Mouse (Mus musculus) erythroblast, adult 5-6 weeks (primary cell): ENCODE results near the gene Fam24a. TPM values are rescaled to one million over a fixed set of nuclear protein-coding genes. Genes with fewer than 3 reads are reported as not detected.

Experiments used
- ATAC-seq: replicated peaks from 2 replicates; pipeline ENCODE4 v1.8.0; 2016; ENCODE audit warnings: moderate number of reproducible peaks, mild to moderate bottlenecking, moderate TSS enrichment, inconsistent platforms; ENCODE audit not compliant: poor library complexity, low FRiP score, severe bottlenecking
- total RNA-seq, 2 experiments: library from RNA; stranded (forward) in 1 of 2; stranded (reverse) in 1 of 2; fragments of 150-400 nt in 1 of 2; fragments of 200-764, 138-1000 nt in 1 of 2; gene quantifications; 2 replicates each; pipeline versions ENCODE4 v1.2.3 to v1.2.4; 2015 to 2017; ENCODE audit warnings: low replicate concordance in 2 of 2

Fam24a gene
- total RNA-seq, 2 experiments from 2014 or later, result not detected

DNA sequence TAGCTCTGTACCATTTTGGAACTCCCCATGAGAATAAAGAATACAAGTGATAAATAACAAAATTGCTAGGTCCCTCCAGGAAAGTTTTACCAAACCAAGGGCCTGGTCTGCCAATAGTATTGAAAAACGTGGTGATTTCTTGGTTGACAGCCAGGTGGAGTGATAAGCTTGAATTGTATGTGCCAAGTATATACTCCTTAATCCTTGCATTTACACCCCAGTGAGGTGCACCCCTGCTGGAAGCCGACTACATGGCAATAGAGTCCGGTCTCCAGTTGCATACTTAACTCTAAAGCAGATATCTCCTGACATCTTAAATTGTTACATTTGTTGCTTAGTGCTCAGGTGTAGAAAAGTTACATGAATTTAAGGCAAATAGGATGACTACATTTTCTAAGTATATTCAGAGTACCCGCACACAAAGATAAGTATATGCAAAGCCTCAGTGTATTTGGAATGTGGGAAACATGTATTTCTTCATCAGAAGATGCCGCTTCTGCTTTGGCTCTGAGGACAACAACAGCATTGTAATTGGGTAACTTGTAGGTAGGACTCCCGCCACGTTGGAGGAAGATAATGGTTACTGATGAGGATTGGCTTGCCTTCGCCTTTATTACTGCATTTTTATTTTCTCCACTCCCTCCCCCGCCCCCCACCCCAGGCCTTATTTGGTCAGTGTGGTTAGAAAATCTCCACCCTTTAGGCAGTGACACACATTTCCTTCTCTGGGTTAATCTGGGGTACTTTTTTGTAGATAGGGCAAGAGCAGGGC, 38.4 kb downstream of the Fam24a start:
- no peak for ATAC-seq

Other genes starting within 250 kb of the Fam24a start
- gene 4933402N03Rik, start 187.6 kb upstream of the Fam24a start, total RNA-seq (2015; ENCODE audit: low replicate concordance), result not detected in 2 replicates
- not detected in 2 replicates for gene 4933402N03Rik, start 187.6 kb upstream of the Fam24a start, total RNA-seq (2017; ENCODE audit: low replicate concordance)
- gene 5430419D17Rik, start 159.5 kb upstream of the Fam24a start, total RNA-seq (2015; ENCODE audit: low replicate concordance), result not detected in 2 replicates
- gene 5430419D17Rik, start 159.5 kb upstream of the Fam24a start, total RNA-seq (2017; ENCODE audit: low replicate concordance), result not detected in 2 replicates
- not detected in 2 replicates for gene Cuzd1, start 11.6 kb upstream of the Fam24a start, total RNA-seq (2015; ENCODE audit: low replicate concordance)
- gene Cuzd1, start 11.6 kb upstream of the Fam24a start, total RNA-seq (2017; ENCODE audit: low replicate concordance), result not detected in 2 replicates
- not detected in 2 replicates for gene Fam24b, start 4.3 kb upstream of the Fam24a start, total RNA-seq (2015; ENCODE audit: low replicate concordance)
- gene Fam24b, start 4.3 kb upstream of the Fam24a start, total RNA-seq (2017; ENCODE audit: low replicate concordance), result not detected in 2 replicates
- 1.9 TPM in 2 replicates for gene 2310057M21Rik, start 28.9 kb downstream of the Fam24a start, total RNA-seq (2015; ENCODE audit: low replicate concordance)
- 2.5 and 2.6 TPM in 2 replicates for gene 2310057M21Rik, start 28.9 kb downstream of the Fam24a start, total RNA-seq (2017; ENCODE audit: low replicate concordance)
- gene Pstk, start 37.3 kb downstream of the Fam24a start, total RNA-seq (2015; ENCODE audit: low replicate concordance), result 0.96 and 6.9 TPM in 2 replicates
- 0.51 and 4.2 TPM in 2 replicates for gene Pstk, start 37.3 kb downstream of the Fam24a start, total RNA-seq (2017; ENCODE audit: low replicate concordance)
- gene Ikzf5, start 76.7 kb downstream of the Fam24a start, total RNA-seq (2015; ENCODE audit: low replicate concordance), result 29.3 and 48.6 TPM in 2 replicates
- 24.5 and 33.7 TPM in 2 replicates for gene Ikzf5, start 76.7 kb downstream of the Fam24a start, total RNA-seq (2017; ENCODE audit: low replicate concordance)
- gene Acadsb, start 76.7 kb downstream of the Fam24a start, total RNA-seq (2015; ENCODE audit: low replicate concordance), result 3.8 and 15.0 TPM in 2 replicates
- gene Acadsb, start 76.7 kb downstream of the Fam24a start, total RNA-seq (2017; ENCODE audit: low replicate concordance), result 13.1 and 19.5 TPM in 2 replicates
- gene Hmx3, start 209.0 kb downstream of the Fam24a start, total RNA-seq (2015; ENCODE audit: low replicate concordance), result not detected in 2 replicates
- not detected in 2 replicates for gene Hmx3, start 209.0 kb downstream of the Fam24a start, total RNA-seq (2017; ENCODE audit: low replicate concordance)
- not detected in 2 replicates for gene Hmx2, start 214.9 kb downstream of the Fam24a start, total RNA-seq (2015; ENCODE audit: low replicate concordance)
- not detected in 2 replicates for gene Hmx2, start 214.9 kb downstream of the Fam24a start, total RNA-seq (2017; ENCODE audit: low replicate concordance)
- gene Bub3, start 226.4 kb downstream of the Fam24a start, total RNA-seq (2015; ENCODE audit: low replicate concordance), result 44.7 and 58.2 TPM in 2 replicates
- gene Bub3, start 226.4 kb downstream of the Fam24a start, total RNA-seq (2017; ENCODE audit: low replicate concordance), result 30.2 and 31.6 TPM in 2 replicates